Mouse (Mus musculus): Measurements from ENCODE around the gene Lsm2. TPM values are rescaled to one million over a fixed set of nuclear protein-coding genes. Genes with fewer than 3 reads are reported as not detected.
A peak's percentile ranks its signal among the peaks of the same experiment; 100 is the strongest.
"Not testable (repeated sequence)": the region's sequence is repeated elsewhere in the genome, so short reads cannot be mapped to it uniquely, and the experiment has no call there.

Gene Lsm2
- polyA plus RNA-seq, 1 experiment = 95.0 TPM

DNA sequence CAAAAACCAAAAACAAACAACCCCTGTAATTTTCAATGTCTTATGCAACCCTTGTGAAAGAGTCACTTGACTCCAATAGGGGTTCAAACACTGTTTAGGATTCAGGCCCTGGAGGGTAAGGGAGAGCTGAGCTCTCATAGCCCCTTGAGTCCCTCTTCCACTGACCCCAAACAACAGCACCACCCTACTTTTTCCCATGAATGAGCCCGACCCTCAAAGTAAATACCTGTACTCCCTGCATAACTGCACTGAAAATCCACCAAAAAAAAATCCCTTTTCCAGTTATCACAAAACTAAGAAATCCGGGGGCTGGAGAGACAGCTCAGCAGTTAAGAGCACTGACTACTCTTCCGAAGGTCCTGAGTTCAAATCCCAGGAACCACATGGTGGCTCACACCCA lies 25.8 kb upstream of the Lsm2 start:
- no peak overlapping the region for H3K4me3 ChIP-seq (replicated peaks)
- 0 out of 2 replicates have a peak, but pooled peaks cover 3% of the 10 kb centered on the region for H3K9me3 ChIP-seq
- H3K4me1 ChIP-seq = peaks cover 23% of the 10 kb centered on the region
- TF ChIP-seq GATA1 (IDR thresholded peaks at IDR 0.05; ENCODE audit: borderline replicate concordance, low read length) (no peak), FLI1 (IDR thresholded peaks at IDR 0.05; ENCODE audit: low read length) (no peak)
- peaks cover 16% of the 10 kb centered on the region for H3K27me3 ChIP-seq (replicated peaks)
- peaks cover under 1% of the 10 kb centered on the region for H3K36me3 ChIP-seq (replicated peaks; ENCODE audit: low read length)

DNA sequence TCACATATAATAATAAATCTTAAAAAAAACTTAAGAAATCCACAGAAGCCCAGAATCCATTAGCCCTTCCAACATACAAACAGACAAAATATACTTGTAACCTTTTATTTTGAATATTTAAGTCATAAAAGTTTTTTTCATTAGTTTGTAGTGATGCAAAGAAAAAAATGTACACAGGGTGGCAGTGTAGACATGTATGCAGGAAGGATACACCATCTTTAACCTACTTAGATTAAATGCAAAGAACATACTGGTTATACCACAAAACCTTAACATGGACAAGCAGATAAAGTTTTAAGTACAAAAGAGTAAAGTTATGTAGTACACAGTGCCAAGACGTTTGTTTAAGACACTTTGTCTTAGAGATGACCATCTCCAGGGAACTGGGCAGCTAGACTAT lies 25.3 kb upstream of the Lsm2 start:
- Histone ChIP-seq H3K9me3 (0 out of 2 replicates have a peak, but pooled peaks cover 3% of the 10 kb centered on the region), H3K4me3 (replicated peaks) (no peak overlapping the region), H3K36me3 (replicated peaks; ENCODE audit: low read length) (no peaks in the 10 kb centered on the region), H3K27me3 (replicated peaks) (peaks cover 20% of the 10 kb centered on the region), H3K4me1 (peaks cover 18% of the 10 kb centered on the region)
- no peak for TF ChIP-seq FLI1 (IDR thresholded peaks at IDR 0.05; ENCODE audit: low read length)

DNA sequence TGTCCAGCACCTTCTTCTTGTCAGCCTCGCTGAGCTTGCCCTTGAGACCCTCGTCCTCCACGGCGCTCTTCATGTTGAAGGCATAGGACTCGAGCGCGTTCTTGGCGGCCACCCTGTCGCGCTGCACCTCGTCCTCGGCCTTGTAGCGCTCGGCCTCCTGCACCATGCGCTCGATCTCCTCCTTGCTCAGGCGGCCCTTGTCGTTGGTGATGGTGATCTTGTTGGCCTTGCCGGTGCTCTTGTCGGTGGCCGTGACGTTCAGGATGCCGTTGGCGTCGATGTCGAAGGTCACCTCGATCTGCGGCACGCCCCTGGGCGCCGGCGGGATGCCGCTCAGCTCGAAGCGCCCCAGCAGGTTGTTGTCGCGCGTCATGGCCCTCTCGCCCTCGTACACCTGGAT lies 24.4 kb upstream of the Lsm2 start:
- Histone ChIP-seq H3K27me3 (replicated peaks) (peaks cover 27% of the 10 kb centered on the region), H3K4me1 (peaks cover 15% of the 10 kb centered on the region)
- not testable (repeated sequence) for H3K36me3 ChIP-seq (replicated peaks; ENCODE audit: low read length); H3K4me3 ChIP-seq (replicated peaks); H3K9me3 ChIP-seq

DNA sequence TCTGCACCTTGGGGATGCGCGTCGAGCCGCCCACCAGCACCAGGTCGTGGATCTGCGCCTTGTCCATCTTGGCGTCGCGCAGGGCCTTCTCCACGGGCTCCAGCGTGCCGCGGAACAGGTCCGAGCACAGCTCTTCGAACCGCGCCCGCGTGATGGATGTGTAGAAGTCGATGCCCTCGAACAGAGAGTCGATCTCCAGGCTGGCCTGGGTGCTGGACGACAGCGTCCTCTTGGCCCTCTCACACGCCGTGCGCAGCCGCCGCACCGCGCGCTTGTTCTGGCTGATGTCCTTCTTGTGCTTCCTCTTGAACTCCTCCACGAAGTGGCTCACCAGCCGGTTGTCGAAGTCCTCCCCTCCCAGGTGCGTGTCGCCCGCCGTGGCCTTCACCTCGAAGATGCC lies 23.7 kb upstream of the Lsm2 start:
- Histone ChIP-seq H3K27me3 (replicated peaks) (peaks cover 33% of the 10 kb centered on the region), H3K4me1 (peaks cover 15% of the 10 kb centered on the region)
- H3K4me3 ChIP-seq (replicated peaks); H3K36me3 ChIP-seq (replicated peaks; ENCODE audit: low read length); H3K9me3 ChIP-seq: not testable (repeated sequence)

DNA sequence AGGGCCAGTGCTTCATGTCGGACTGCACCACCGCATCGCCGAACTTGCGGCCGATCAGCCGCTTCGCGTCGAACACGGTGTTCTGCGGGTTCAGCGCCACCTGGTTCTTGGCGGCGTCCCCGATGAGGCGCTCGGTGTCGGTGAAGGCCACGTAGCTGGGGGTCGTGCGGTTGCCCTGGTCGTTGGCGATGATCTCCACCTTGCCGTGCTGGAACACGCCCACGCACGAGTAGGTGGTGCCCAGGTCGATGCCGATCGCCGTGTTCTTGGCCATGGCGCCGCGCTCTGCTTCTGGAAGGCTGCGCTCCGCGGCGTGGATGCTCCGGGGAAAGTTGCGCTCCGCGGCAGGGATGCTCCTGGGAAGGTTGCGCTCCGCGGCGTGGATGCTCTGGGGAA lies 22.9 kb upstream of the Lsm2 start:
- H3K9me3 ChIP-seq; H3K36me3 ChIP-seq (replicated peaks; ENCODE audit: low read length): not testable (repeated sequence)
- Histone ChIP-seq H3K27me3 (replicated peaks) (peaks cover 39% of the 10 kb centered on the region), H3K4me1 (peaks cover 15% of the 10 kb centered on the region), H3K4me3 (replicated peaks) (peak overlapping the region; percentile 89)

DNA sequence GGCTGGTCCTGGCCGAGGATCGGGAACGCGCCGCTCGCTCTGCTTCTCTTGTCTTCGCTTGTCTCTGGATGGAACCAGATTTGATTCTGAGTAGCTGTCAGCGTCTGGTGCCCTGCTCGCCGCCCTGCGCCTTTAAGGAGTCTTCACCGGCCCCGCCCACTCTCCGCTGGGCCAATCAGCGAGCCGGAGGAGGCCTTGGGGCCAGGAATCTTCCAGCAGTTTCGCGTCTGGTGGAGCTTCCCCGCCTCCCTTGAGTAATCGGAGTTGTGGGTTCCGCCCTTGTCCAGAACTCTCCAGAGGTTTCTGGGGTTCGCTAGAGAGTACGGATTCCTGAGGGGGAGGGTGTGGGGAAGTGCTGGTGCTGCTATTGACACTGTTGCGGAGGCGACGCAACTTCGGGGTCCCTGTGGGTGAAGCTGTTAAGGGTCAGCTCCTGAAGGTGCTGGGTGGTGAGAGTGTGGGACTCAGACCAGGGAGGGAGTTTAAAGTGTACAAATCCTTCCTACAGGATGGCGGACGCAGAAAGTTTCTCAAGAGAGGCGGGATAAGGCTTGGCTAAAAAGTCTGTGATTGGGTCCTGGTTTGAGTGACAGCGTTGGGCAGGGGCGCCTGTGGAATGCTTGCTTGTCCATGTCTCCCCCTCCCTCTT lies 22.4 kb upstream of the Lsm2 start, which contains the start of gene Hspa1b:
Gene Hspa1b (minus strand): TSS at position 109 of the 649 bp plus-strand sequence.
- not testable (repeated sequence) for H3K36me3 ChIP-seq (replicated peaks; ENCODE audit: low read length); H3K9me3 ChIP-seq
- peaks cover 42% of the 10 kb centered on the region for H3K27me3 ChIP-seq (replicated peaks)
- peaks cover 16% of the 10 kb centered on the region for H3K4me1 ChIP-seq
- H3K4me3 ChIP-seq (replicated peaks) = peak within 1 kb of the TSS; percentile 92

DNA sequence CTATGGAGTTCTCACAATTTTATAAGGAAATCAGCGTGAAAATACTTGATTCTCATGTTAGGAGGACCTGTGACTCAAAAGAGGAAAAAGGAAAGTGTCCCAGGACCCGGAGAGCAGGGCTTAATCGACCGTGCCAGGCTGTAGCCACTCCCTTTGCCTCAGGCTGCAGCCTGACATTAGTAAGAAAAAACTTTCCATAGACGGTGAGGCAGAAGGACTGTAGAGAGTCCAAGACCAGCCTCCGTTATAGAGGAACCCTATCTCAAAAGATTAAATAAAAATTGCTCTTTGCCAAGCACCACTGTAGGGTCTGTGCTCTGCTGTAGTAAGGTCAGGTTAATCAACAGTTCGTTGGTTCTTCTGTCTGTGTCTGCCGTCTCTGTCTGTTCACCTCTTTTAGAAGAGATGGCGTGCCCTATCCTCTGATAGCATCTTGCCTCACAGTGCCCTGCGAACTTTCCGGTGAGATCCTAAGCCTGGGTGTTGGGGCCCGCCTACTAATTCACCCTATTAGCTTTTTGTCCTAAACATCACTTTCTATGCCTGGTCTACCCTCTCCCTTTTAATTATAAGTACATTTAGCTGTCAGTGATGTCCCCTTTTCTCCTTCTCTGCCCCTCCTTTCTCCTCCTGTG lies 21.7 kb upstream of the Lsm2 start:
- peaks cover 48% of the 10 kb centered on the region for H3K27me3 ChIP-seq (replicated peaks)

DNA sequence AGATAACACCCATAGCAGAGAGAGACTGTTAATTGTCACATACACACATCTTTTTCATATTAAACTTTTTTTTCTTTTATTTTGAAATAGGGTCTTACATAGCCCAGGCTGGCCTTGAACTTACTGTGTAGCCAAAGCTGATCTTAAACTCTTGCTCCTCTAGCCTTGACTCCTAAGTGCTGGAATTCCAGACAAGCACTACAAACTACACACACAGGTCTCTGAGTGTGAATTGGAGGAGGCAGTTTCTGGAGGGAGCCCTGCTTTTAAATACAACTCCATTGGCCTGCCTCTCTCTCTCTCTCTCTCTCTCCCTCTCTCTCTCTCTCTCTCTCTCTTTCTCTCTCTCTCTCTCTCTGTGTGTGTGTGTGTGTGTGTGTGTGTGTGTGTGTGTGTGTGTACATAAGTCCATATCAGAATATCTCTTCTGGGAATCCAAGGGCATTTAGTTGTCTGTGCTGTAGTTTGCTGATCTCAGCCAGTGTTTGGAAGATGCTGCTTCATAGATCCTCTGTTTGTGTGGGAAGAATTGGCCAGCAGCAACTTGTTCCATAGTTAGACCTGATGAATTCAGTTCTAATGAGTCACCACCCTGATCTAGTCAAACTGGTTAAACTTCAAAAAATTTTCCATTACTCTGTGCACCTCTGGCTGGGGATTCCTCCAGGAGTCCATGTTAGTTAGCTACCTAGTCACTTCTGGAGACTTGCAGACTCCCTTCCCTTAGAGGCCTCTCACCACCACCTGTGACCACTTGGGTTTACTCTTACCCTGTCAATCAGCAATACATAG lies 20.8 kb upstream of the Lsm2 start:
- H3K9me3 ChIP-seq = 0 out of 2 replicates have a peak, but pooled peaks cover 3% of the 10 kb centered on the region
- TF ChIP-seq FLI1 (IDR thresholded peaks at IDR 0.05; ENCODE audit: low read length) (no peak), GATA1 (IDR thresholded peaks at IDR 0.05; ENCODE audit: borderline replicate concordance, low read length) (no peak)
- peaks cover 32% of the 10 kb centered on the region for H3K4me1 ChIP-seq
- H3K36me3 ChIP-seq (replicated peaks; ENCODE audit: low read length) = no peaks in the 10 kb centered on the region
- H3K4me3 ChIP-seq (replicated peaks) = no peak overlapping the region
- H3K27me3 ChIP-seq (replicated peaks) = peaks cover 55% of the 10 kb centered on the region

More for the DNA sequence above, 21.7 kb upstream of the Lsm2 start:
- Histone ChIP-seq H3K4me1 (peaks cover 23% of the 10 kb centered on the region), H3K4me3 (replicated peaks) (peak overlapping the region; percentile 92), H3K9me3 (0 out of 2 replicates have a peak, but pooled peaks cover 3% of the 10 kb centered on the region), H3K36me3 (replicated peaks; ENCODE audit: low read length) (no peaks in the 10 kb centered on the region)
- TF ChIP-seq FLI1 (IDR thresholded peaks at IDR 0.05; ENCODE audit: low read length) = no peak
- TF ChIP-seq GATA1 (IDR thresholded peaks at IDR 0.05; ENCODE audit: borderline replicate concordance, low read length) = no peak

DNA sequence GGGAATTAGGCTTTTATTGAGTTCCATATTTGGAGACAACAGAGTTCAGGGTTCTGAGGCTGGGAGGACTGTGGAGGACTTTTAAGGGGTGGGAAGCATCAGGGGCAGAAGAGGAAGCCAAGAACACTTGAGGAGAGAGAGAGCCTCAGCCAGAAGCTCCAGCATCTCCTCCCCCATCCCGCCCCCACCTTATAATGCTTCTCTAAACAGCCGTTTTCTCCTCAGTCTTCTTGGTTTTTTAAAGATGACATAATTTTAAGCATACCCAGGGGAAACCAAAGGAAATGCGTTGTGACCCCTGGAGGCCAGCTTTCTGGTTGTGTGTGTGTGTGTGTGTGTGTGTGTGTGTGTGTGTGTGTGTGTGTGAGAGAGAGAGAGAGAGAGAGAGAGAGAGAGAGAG lies 19.5 kb upstream of the Lsm2 start:
- Histone ChIP-seq H3K4me1 (peaks cover 34% of the 10 kb centered on the region), H3K9me3 (0 out of 2 replicates have a peak, but pooled peaks cover 3% of the 10 kb centered on the region), H3K4me3 (replicated peaks) (no peak overlapping the region), H3K36me3 (replicated peaks; ENCODE audit: low read length) (no peaks in the 10 kb centered on the region), H3K27me3 (replicated peaks) (peaks cover 57% of the 10 kb centered on the region)
- TF ChIP-seq GATA1 (IDR thresholded peaks at IDR 0.05; ENCODE audit: borderline replicate concordance, low read length) (no peak), FLI1 (IDR thresholded peaks at IDR 0.05; ENCODE audit: low read length) (no peak)

DNA sequence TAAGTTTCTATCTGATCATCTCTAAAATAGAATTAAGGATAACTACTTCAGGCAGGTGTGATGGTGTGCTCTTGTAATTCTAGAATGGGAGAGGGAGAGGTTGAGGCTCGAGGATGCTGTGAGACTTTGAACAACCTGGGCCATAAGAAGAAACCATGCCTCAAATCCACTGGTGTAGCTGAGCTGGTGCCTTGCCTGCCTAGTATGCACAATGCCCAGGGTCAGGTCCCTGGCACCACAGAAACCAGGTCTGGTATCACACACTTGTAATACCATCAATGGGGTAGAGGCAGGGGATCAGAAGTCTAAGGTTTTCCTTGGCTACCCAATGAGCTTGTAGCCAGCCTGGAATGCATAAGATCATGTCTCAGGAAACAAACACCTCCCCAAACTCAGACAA lies 18.8 kb upstream of the Lsm2 start:
- TF ChIP-seq FLI1 (IDR thresholded peaks at IDR 0.05; ENCODE audit: low read length) (no peak), GATA1 (IDR thresholded peaks at IDR 0.05; ENCODE audit: borderline replicate concordance, low read length) (no peak)
- Histone ChIP-seq H3K4me3 (replicated peaks) (no peak overlapping the region), H3K36me3 (replicated peaks; ENCODE audit: low read length) (no peaks in the 10 kb centered on the region), H3K9me3 (no peaks in the 10 kb centered on the region), H3K27me3 (replicated peaks) (peaks cover 62% of the 10 kb centered on the region), H3K4me1 (peaks cover 37% of the 10 kb centered on the region)

Measured in megakaryocyte, embryonic 14.5 days (primary cell).